Mouse (Mus musculus) hindbrain, embryonic 10.5 days (tissue): ENCODE measurements around the gene Ganc. TPM values are rescaled to one million over a fixed set of nuclear protein-coding genes. Genes with fewer than 3 reads are reported as not detected.

Experiments used
- DNase-seq: peaks from one replicate; pipeline ENCODE4 v3.0.0-alpha.2; 2017; ENCODE audit warnings: low spot score
- H3K27ac ChIP-seq: fragments of 300-500 bp; sonication (generic); 2 replicates; pipeline ENCODE4 v1.5.1; 2016; ENCODE audit warnings: mild to moderate bottlenecking, moderate library complexity
- H3K27me3 ChIP-seq: fragments of 300-500 bp; sonication (generic); 2 replicates; pipeline ENCODE4 v1.6.1; 2016; ENCODE audit warnings: mild to moderate bottlenecking; ENCODE audit not compliant: poor library complexity, insufficient read depth, severe bottlenecking
- H3K36me3 ChIP-seq: fragments of 300-500 bp; sonication (generic); 2 replicates; pipeline ENCODE4 v1.6.1; 2016; ENCODE audit warnings: mild to moderate bottlenecking, moderate library complexity
- H3K4me1 ChIP-seq: fragments of 300-500 bp; sonication (generic); replicated peaks from 2 replicates; pipeline ENCODE4 v1.6.1; 2016; ENCODE audit warnings: mild to moderate bottlenecking
- H3K4me3 ChIP-seq: fragments of 300-500 bp; sonication (generic); 2 replicates; pipeline ENCODE4 v1.5.1; 2016; ENCODE audit warnings: mild to moderate bottlenecking, moderate library complexity
- H3K9me3 ChIP-seq: fragments of 300-500 bp; sonication (generic); 2 replicates; pipeline ENCODE4 v1.6.1; 2016; ENCODE audit warnings: mild to moderate bottlenecking, moderate library complexity
- WGBS: fragments of 180-500 bp; shearing (Covaris S2); methylation state at CpG from one replicate; pipeline ENCODE4 v1.1.7; 2016; 5-methylcytosine and 5-hydroxymethylcytosine counted together
- polyA plus RNA-seq: library from polyadenylated mRNA; unstranded; fragments of >200 nt; fragmentation: Nextera tagmentation; extraction: Ambion mirVana; gene quantifications from 2 replicates; pipeline ENCODE4 v1.2.1, GENCODE M21; 2016

Ganc gene
- polyA plus RNA-seq, 1 experiment from 2014 or later, result 8.2 TPM

DNA sequence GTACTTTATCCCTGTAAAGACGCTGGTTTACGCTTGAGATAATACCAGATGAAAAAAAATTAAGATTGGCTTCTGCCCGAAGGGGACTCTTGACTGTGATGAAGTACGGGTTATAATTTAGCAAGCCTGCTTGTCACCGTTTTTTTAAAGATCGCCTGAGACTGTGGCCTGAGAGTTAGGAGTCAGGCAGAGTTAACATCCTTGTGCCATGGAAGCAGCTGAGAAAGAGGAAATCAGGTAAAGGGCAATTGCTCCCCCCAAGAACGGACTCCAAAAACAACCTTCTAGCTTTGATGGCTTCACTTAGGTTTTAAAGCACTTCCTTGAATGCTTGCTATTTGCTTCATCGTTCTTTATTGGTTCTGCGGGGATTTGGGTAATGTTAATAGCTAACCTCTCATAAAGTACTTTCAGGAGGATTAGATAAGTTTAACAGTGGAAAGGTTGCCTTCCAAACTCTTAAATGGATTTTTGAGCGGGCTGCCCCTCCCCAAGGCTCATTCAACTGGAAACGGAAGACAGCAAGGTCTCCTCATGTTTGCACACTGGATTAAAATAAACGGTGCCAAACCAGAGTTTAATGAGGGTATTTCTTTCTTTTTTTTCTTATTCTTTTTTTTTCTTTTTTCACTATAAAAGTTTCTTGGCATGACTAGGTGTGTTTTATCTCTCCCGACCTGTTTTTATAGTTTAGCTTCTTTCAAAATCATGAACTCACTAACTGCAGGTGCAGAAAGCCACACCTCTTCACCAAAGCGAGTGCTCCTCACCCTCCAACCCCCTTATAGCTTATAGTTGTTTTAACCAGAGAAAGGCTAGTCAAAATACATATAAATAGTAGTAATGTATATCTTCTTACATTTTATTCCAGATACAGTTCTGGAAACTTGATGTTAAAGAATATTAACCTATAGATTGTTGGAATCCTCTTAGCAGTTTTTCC is 1.4 kb downstream of the Ganc start:
- Histone ChIP-seq H3K4me1 (peaks cover 26% of the 10 kb centered on the region), H3K27me3 (no peaks in the 10 kb centered on the region), H3K27ac (peak overlapping the region; percentile 94), H3K4me3 (peak overlapping the region; percentile 86), H3K36me3 (0 out of 2 replicates have a peak, but pooled peaks cover 18% of the 10 kb centered on the region), H3K9me3 (peaks cover 9% of the 10 kb centered on the region; the same call in 1 of the 2 replicates)
- WGBS, result 43% methylated on average over 14 of the region's 14 CpGs
- DNase-seq, result no peak

- 89% methylated on average over 3 of the region's 3 CpGs for WGBS
- H3K4me3 ChIP-seq, result no peak overlapping the region
- no peak for DNase-seq
- H3K4me1 ChIP-seq, result no peaks in the 10 kb centered on the region
- H3K36me3 ChIP-seq, result 0 out of 2 replicates have a peak, but pooled peaks cover 6% of the 10 kb centered on the region
- no peaks in the 10 kb centered on the region for H3K27me3 ChIP-seq
- H3K27ac ChIP-seq, result no peak overlapping the region
- H3K9me3 ChIP-seq, result peaks cover 9% of the 10 kb centered on the region; the same call in 1 of the 2 replicates
These were observed 7.5 kb downstream of the Ganc start for GRCm38 (mm10) chr2:120411096-120411628.

DNA sequence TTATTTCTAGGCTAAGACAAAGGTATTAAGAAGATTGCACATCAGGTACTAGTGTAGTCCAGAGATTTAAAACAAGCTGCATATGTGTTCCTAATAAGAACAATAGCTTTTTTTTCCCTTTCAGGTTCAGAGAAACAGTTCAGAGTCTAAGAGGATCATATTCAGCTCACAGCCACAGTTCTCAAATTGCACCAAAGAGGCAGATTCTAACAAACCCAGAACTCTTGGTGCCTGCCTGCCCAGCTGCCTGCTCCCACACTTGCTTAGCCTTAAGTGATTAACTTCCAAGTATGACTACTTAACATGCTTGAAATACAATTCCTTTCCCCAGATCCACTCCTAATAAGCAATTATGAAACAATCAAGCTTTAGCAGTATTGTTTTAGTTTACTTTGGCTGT is 10.4 kb downstream of the Ganc start:
- H3K27ac ChIP-seq, result no peak overlapping the region
- no peaks in the 10 kb centered on the region for H3K27me3 ChIP-seq
- DNase-seq, result no peak
- H3K36me3 ChIP-seq, result no peaks in the 10 kb centered on the region
- no peak overlapping the region for H3K4me3 ChIP-seq
- H3K4me1 ChIP-seq, result no peaks in the 10 kb centered on the region
- H3K9me3 ChIP-seq, result peaks cover 3% of the 10 kb centered on the region; the same call in 1 of the 2 replicates

- no peaks in the 10 kb centered on the region for H3K9me3 ChIP-seq
- no peaks in the 10 kb centered on the region for H3K27me3 ChIP-seq
- no peak overlapping the region for H3K27ac ChIP-seq
- DNase-seq, result no peak
- H3K4me3 ChIP-seq, result no peak overlapping the region
- no peaks in the 10 kb centered on the region for H3K36me3 ChIP-seq
- no peaks in the 10 kb centered on the region for H3K4me1 ChIP-seq
- WGBS, result 65% methylated on average over 1 of the region's 1 CpGs
These were observed 11.2 kb downstream of the Ganc start for GRCm38 (mm10) chr2:120414738-120415414.

GRCm38 (mm10) chr2:120424386-120424785 is 20.7 kb downstream of the Ganc start:
- DNase-seq, result no peak
- Histone ChIP-seq H3K4me3 (no peak overlapping the region), H3K9me3 (no peaks in the 10 kb centered on the region), H3K36me3 (no peaks in the 10 kb centered on the region), H3K27me3 (no peaks in the 10 kb centered on the region), H3K4me1 (no peaks in the 10 kb centered on the region), H3K27ac (no peak overlapping the region)
- 84% methylated on average over 5 of the region's 5 CpGs for WGBS

DNA sequence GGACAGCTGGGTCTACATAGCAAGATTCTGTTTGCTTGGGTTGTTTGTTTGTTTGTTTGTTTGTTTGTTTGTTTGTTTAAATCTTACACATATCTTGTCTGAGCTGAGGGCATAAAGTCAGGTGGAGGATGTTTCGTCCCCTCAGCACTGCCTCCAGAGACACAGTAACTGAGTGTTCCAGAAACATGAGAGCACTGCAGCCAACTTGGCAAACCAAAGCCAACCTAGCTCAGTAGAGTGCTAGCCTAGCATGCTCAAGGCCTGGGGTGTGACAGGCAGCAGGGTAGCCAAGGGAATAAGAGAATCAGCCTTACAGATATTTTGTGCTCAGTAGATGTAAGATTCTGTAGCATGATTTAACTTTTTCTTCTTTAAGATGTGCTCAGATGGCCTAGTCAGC is 40.8 kb downstream of the Ganc start:
- DNase-seq, result no peak
- whole genome bisulfite sequencing, result 91% methylated on average over 1 of the region's 1 CpGs

DNA sequence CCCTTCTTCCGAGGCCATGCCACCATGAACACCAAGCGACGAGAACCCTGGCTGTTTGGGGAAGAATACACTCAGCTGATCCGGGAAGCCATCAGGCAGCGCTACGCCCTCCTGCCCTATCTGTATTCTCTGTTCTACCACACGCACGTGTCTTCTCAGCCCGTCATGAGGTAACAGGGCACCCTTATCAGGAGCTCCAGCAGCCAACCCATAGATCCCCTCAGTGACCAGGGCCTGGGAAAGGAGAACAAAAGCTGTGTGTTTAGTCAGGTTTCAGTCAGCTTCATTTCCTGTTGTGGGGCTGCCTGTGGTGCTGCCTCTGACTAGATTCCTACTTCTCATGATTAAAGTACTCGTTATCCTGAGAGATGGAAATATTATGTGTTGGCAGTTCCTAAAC is 42.7 kb downstream of the Ganc start:
- H3K27ac ChIP-seq, result no peak overlapping the region
- 79% methylated on average over 10 of the region's 10 CpGs for WGBS
- H3K36me3 ChIP-seq, result no peaks in the 10 kb centered on the region
- no peak overlapping the region for H3K4me3 ChIP-seq
- no peaks in the 10 kb centered on the region for H3K27me3 ChIP-seq
- H3K9me3 ChIP-seq, result no peaks in the 10 kb centered on the region
- no peaks in the 10 kb centered on the region; the same call in 1 of the 2 replicates for H3K4me1 ChIP-seq
- no peak for DNase-seq

More for the DNA sequence above, 40.8 kb downstream of the Ganc start:
- Histone ChIP-seq H3K27me3 (no peaks in the 10 kb centered on the region), H3K4me3 (no peak overlapping the region), H3K4me1 (no peaks in the 10 kb centered on the region), H3K9me3 (no peaks in the 10 kb centered on the region), H3K27ac (no peak overlapping the region), H3K36me3 (no peaks in the 10 kb centered on the region)

- no peak for DNase-seq
These were observed 43.6 kb downstream of the Ganc start for GRCm38 (mm10) chr2:120447306-120447705.

DNA sequence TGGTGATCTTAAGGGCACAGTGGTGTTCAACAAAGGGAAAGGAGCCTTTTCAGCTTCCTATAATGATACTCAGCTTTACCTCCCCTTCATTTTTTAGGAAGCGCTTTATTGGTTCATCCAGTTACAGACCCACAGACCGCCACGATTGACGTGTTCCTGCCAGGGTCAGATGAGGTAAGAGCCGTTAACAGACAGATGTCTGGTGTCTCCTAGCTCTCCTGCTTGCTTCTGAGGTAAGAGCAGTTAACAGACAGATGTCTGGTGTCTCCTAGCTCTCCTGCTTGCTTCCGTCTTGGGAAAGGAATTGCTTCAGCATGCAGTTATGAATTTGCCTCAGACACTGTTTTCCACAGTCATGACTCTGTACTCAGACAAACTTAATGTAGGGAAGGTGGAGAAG is 47.0 kb downstream of the Ganc start:
- no peak for DNase-seq
- Histone ChIP-seq H3K4me1 (no peaks in the 10 kb centered on the region; the same call in 1 of the 2 replicates), H3K27ac (no peak overlapping the region), H3K27me3 (no peaks in the 10 kb centered on the region), H3K36me3 (no peaks in the 10 kb centered on the region), H3K4me3 (no peak overlapping the region), H3K9me3 (no peaks in the 10 kb centered on the region)
- WGBS, result 68% methylated on average over 6 of the region's 6 CpGs

More at GRCm38 (mm10) chr2:120447306-120447705, 43.6 kb downstream of the Ganc start:
- no peaks in the 10 kb centered on the region; the same call in 1 of the 2 replicates for H3K4me1 ChIP-seq
- H3K27me3 ChIP-seq, result no peaks in the 10 kb centered on the region
- H3K27ac ChIP-seq, result no peak overlapping the region
- WGBS, result 96% methylated on average over 1 of the region's 1 CpGs
- no peaks in the 10 kb centered on the region for H3K36me3 ChIP-seq
- no peaks in the 10 kb centered on the region for H3K9me3 ChIP-seq
- no peak overlapping the region for H3K4me3 ChIP-seq

GRCm38 (mm10) chr2:120452600-120452999 is 48.9 kb downstream of the Ganc start:
- no peaks in the 10 kb centered on the region for H3K36me3 ChIP-seq
- H3K27me3 ChIP-seq, result no peaks in the 10 kb centered on the region
- no peak overlapping the region for H3K4me3 ChIP-seq
- H3K9me3 ChIP-seq, result no peaks in the 10 kb centered on the region
- no peak for DNase-seq
- no peaks in the 10 kb centered on the region; the same call in 1 of the 2 replicates for H3K4me1 ChIP-seq
- WGBS, result 83% methylated on average over 4 of the region's 4 CpGs
- no peak overlapping the region for H3K27ac ChIP-seq

DNA sequence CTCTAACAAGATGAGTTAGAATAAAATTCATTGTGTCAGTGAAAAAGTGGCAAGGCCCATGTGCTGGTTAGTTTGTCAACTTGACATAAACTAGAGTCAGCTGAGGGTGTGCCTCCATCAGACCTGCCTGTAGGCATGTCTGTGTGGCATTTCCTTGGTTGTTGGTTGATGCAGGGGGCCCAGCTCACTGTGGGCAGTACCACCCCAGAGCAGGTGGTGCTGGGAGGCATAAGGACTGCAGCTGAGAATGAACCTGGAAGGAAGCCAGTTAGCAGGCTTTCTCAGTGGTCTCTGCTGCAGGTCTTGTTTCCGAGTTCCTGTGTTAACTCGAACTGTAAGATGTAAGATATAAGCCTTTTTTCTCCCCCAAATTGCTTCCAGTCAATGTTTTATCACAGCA is 51.3 kb downstream of the Ganc start:
- no peaks in the 10 kb centered on the region for H3K27me3 ChIP-seq
- DNase-seq, result no peak
- no peaks in the 10 kb centered on the region; the same call in 1 of the 2 replicates for H3K4me1 ChIP-seq
- WGBS, result 84% methylated on average over 2 of the region's 2 CpGs
- H3K27ac ChIP-seq, result no peak overlapping the region
- no peaks in the 10 kb centered on the region for H3K36me3 ChIP-seq
- H3K4me3 ChIP-seq, result no peak overlapping the region
- H3K9me3 ChIP-seq, result no peaks in the 10 kb centered on the region

DNA sequence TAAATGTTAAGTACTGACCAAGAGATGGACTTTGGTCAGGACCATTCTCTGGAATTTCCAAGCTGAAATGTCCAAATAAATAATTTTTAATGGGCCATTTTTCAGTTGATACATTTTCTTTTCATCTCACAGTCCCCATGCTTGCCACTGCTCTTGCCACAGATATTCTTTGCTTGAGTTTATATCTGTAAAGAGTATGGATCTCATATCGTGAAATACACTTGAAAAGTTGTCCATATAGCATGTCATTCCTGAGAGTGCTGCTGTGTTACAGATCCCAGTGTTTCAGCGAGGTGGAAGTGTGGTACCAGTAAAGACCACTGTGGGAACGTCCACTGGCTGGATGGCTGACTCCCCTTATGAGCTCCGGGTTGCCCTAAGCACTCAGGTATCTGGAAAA is 52.0 kb downstream of the Ganc start, which contains the start of gene Capn3:
Capn3 (plus strand) TSS at position 301 of the 400 bp plus-strand sequence.
- no peak within 1 kb of the TSS for H3K4me3 ChIP-seq
- no peak for DNase-seq
- H3K4me1 ChIP-seq, result no peaks in the 10 kb centered on the region; the same call in 1 of the 2 replicates
- H3K27me3 ChIP-seq, result no peaks in the 10 kb centered on the region
- 78% methylated on average over 4 of the region's 4 CpGs for WGBS
- H3K9me3 ChIP-seq, result no peaks in the 10 kb centered on the region
- no peak within 1 kb of the TSS for H3K27ac ChIP-seq
- H3K36me3 ChIP-seq, result no peaks in the 10 kb centered on the region
